Mouse (Mus musculus) thymus, adult 2 months (tissue): ENCODE measurements at regions not wholly inside any gene's neighbourhood (a gene's known extent, or its start where the extent isn't known, plus 50 kb on each side); places are given as distances from the start of the nearest gene placed in this dataset.

Experiments used
- CTCF ChIP-seq: fragments of 200-500 bp; IDR thresholded peaks from 2 replicates; pipeline ENCODE4 v1.5.1; 2012; ENCODE audit warnings: mild to moderate bottlenecking, control low read depth, low read length, moderate library complexity, borderline replicate concordance; ENCODE audit not compliant: control insufficient read depth, poor library complexity, insufficient read depth; ENCODE audit errors: extremely low read depth
- POLR2A ChIP-seq: fragments of 200-500 bp; IDR thresholded peaks from 2 replicates; pipeline ENCODE4 v1.6.1; 2012; ENCODE audit warnings: mild to moderate bottlenecking, low read length, control low read depth, moderate library complexity; ENCODE audit not compliant: control insufficient read depth, poor library complexity, insufficient read depth; ENCODE audit errors: extremely low read depth

GRCm38 (mm10) chr15:57584498-57584897, 107.1 kb upstream of the Slc22a22 start:
- TF ChIP-seq CTCF, result no peak
- no peak for TF ChIP-seq POLR2A
